10 mouse cellular contexts compared by ENCODE assay signal in the genomic region with DNA sequence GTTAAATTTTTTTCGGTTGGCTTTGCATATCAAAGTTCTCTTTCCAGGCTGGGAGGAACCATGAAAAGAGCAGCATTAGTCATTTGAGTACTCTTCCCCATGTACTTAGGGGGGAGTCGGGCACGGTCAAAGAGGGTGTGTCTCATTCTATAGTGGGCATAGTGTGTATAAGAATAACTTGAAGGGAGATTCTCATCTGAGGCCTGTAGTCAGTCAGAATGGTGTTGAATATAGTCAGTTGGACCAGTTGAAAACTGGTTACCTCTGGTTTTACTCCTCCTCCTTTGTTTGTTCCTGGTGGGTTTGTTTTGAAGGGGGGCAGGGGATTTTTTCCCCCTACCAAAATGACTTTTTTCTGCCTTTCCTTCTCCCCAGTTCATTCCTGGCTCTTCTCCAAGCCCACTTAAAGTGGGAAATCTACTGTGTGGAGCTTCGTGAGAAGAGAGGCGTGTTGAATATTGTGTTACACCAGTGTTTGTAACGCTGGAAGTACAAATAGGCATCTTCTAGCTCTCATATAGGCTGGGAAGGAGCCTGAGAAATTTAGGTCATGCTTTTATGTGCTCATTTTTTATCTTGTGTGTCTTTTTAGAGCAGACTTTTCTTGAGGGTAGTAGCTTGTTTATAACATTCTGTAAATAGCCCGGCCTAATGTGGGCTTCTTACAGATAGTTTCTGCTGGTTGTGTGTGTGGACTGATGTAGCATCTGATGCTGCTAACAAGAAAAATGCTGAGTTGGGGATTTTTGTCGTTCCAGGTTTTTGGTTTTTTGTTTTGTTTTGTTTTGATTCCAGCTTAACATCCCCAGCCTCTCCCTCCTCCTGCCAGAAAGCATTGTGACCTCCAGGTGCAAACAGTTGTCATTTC.
DNase-seq lines count a peak whose midpoint lies in the region; ATAC-seq and TF ChIP-seq lines count a peak whose summit lies in the region.
"Had no signal": no experiment of that assay in that cellular context is flagged by ENCODE, and none has a peak within 500 bp of the region (broad histone marks: within the 10 kb centered on the region; RNA-seq: fewer than 3 reads in every experiment).

No protein-coding gene starts in this region.

- H3K27me3 ChIP-seq in embryonic facial prominence, embryonic 14.5 days (replicated peaks; ENCODE audit: control insufficient read depth, insufficient read depth, low read length) = no peaks in the 10 kb centered on the region

- no peak overlapping the region for H3K4me2 ChIP-seq in embryonic facial prominence, embryonic 14.5 days (ENCODE audit: low read depth, low read length)

- H3K4me1 ChIP-seq in embryonic facial prominence, embryonic 14.5 days (ENCODE audit: control insufficient read depth, insufficient read depth, low read length) = peaks cover 24% of the 10 kb centered on the region

- H3K4me3 ChIP-seq in left cerebral cortex, adult 2 months = no peak overlapping the region
- H3K4me3 ChIP-seq in embryonic facial prominence, embryonic 14.5 days (ENCODE audit: low read depth, low read length) = no peak overlapping the region
- H3K4me3 ChIP-seq in macrophage (ENCODE audit: inconsistent target) = no peak overlapping the region

- H3K79me2 ChIP-seq in macrophage (ENCODE audit: inconsistent target) = no peaks in the 10 kb centered on the region

- 52% methylated on average over 8 of the region's 8 CpGs for WGBS in embryonic facial prominence, embryonic 14.5 days
- 94% methylated on average over 8 of the region's 8 CpGs for WGBS in macrophage (ENCODE audit: missing documents)

- H3K27ac ChIP-seq in left cerebral cortex, adult 2 months = peak overlapping the region; percentile 73
- H3K27ac ChIP-seq in embryonic facial prominence, embryonic 14.5 days (replicated peaks; ENCODE audit: low read depth, low read length) = 0 out of 2 replicates have a peak overlapping the region, but pooled peaks have one; percentile 17
- peak overlapping the region; percentile 69 for H3K27ac ChIP-seq in macrophage

- peak; percentile 24; the same call in 1 of the 2 replicates for ATAC-seq in frontal cortex, adult (ENCODE audit: low TSS enrichment)
- peak; percentile 68 for ATAC-seq in embryonic facial prominence, embryonic 14.5 days (ENCODE audit: low read depth)

- H3K9me3 ChIP-seq in embryonic facial prominence, embryonic 14.5 days (ENCODE audit: control insufficient read depth, low read length) = no peaks in the 10 kb centered on the region

- no peak overlapping the region for H3K9ac ChIP-seq in embryonic facial prominence, embryonic 14.5 days (ENCODE audit: low read depth, low read length)

- H3K36me3 ChIP-seq in embryonic facial prominence, embryonic 14.5 days (ENCODE audit: control insufficient read depth, insufficient read depth, low read length) = peaks cover 24% of the 10 kb centered on the region
- H3K36me3 ChIP-seq in macrophage (ENCODE audit: inconsistent target) = peaks cover 22% of the 10 kb centered on the region; the same call in 1 of the 2 replicates

- no peak for TF ChIP-seq CTCF in left cerebral cortex, adult 2 months (IDR thresholded peaks at IDR 0.05)

- DNase-seq in frontal cortex, postnatal 14 days (ENCODE audit: low spot score in 2 of 2) = no peak
- no peak for DNase-seq in left cerebral cortex, adult 2 months (ENCODE audit: extremely low spot score in 1 of 2, low spot score in 2 of 2)
- DNase-seq in left cerebral cortex, adult 11 months (ENCODE audit: low spot score) = no peak
- peak; percentile 64 for DNase-seq in embryonic facial prominence, embryonic 14.5 days (ENCODE audit: low spot score)
- DNase-seq in spleen, postnatal 14 days (ENCODE audit: low spot score in 2 of 2) = no peak
- DNase-seq in thymus, postnatal 14 days = no peak
- DNase-seq: kidney, postnatal 10 days; right cerebral cortex, postnatal 14 days had no signal

- intact Hi-C loops in left cerebral cortex, adult 2 months (cut with DNase I) = loop anchor here (5.0 kb wide), 3 partner anchors 76 to 169 kb away; partner anchors contain the start of gene Lrrc4

Comparison
In these comparisons a context has a peak if more than half of its experiments do, and no peak if none do; other contexts are left out.
1. H3K27ac ChIP-seq: peak in every context shown above with its lines; median percentile 73 in left cerebral cortex, adult 2 months; 69 in macrophage; 17 in embryonic facial prominence, embryonic 14.5 days.